Mouse (Mus musculus) forebrain, postnatal 0 days (tissue): ENCODE measurements around the gene Pcsk7. TPM values are rescaled to one million over a fixed set of nuclear protein-coding genes. Genes with fewer than 3 reads are reported as not detected.

Experiments used
- ATAC-seq: fragments of 200-750 bp; cut with Nextera tagmentation; 2 replicates; pipeline ENCODE4 v1.8.0; 2017; ENCODE audit warnings: mild to moderate bottlenecking, moderate library complexity
- DNase-seq: peaks from one replicate; pipeline ENCODE4 v3.0.0-alpha.2; 2015
- H3K27ac ChIP-seq: fragments of 300-500 bp; sonication (generic); 2 replicates; pipeline ENCODE4 v1.5.1; 2014; ENCODE audit warnings: low read depth, mild to moderate bottlenecking, antibody characterized with exemption, low read length, moderate library complexity, mixed read lengths
- H3K27me3 ChIP-seq: fragments of 300-500 bp; sonication (generic); 2 replicates; pipeline ENCODE4 v1.6.1; 2014; ENCODE audit warnings: mild to moderate bottlenecking, low read length, mixed read lengths; ENCODE audit not compliant: insufficient read depth
- H3K36me3 ChIP-seq: fragments of 300-500 bp; sonication (generic); 2 replicates; pipeline ENCODE4 v1.6.1; 2014; ENCODE audit warnings: mild to moderate bottlenecking, moderate library complexity; ENCODE audit not compliant: insufficient read depth
- H3K4me1 ChIP-seq: fragments of 300-500 bp; sonication (generic); 2 replicates; pipeline ENCODE4 v1.6.1; 2014; ENCODE audit warnings: antibody characterized with exemption; ENCODE audit not compliant: insufficient read depth
- H3K4me2 ChIP-seq: fragments of 300-500 bp; sonication (generic); 2 replicates; pipeline ENCODE4 v1.6.1; 2014; ENCODE audit warnings: low read depth, mild to moderate bottlenecking, moderate library complexity
- H3K4me3 ChIP-seq: fragments of 300-500 bp; sonication (generic); 2 replicates; pipeline ENCODE4 v1.5.1; 2014; ENCODE audit warnings: low read depth, low read length, mixed read lengths
- H3K9ac ChIP-seq: fragments of 300-500 bp; sonication (generic); 2 replicates; pipeline ENCODE4 v1.6.1; 2014; ENCODE audit warnings: mild to moderate bottlenecking
- H3K9me3 ChIP-seq: fragments of 300-500 bp; sonication (generic); 2 replicates; pipeline ENCODE4 v1.6.1; 2016; ENCODE audit warnings: low read length
- CTCF ChIP-seq: sonication (generic); IDR thresholded peaks from 2 replicates; pipeline ENCODE4 v1.5.1; 2016; ENCODE audit warnings: antibody characterized with exemption, control low read depth, low read depth
- WGBS: fragments of 180-500 bp; shearing (Covaris S2); extraction: QIAGEN DNeasy Blood & Tissue Kit; methylation state at CpG from one replicate; pipeline ENCODE4 v1.1.7; 2014; 5-methylcytosine and 5-hydroxymethylcytosine counted together
- polyA plus RNA-seq: library from polyadenylated mRNA; unstranded; fragments of >200 nt; fragmentation: Nextera tagmentation; extraction: Ambion mirVana; gene quantifications from 2 replicates; pipeline ENCODE4 v1.2.1, GENCODE M21; 2015
- total RNA-seq: library from RNA; depleted of rRNA; stranded (reverse); fragments of >200 nt; gene quantifications from 2 replicates; pipeline ENCODE4 v1.2.3, GENCODE M21; 2014

The Pcsk7 gene
- total and polyA plus RNA-seq, 2 experiments from 2014 or later, result 16.1 to 33.8 TPM

GRCm38 (mm10) chr9:45954294-45955106 is 48.2 kb downstream of the Pcsk7 start:
- Histone ChIP-seq H3K4me3 (peak overlapping the region; percentile 88), H3K4me2 (peak overlapping the region; percentile 95), H3K9ac (peak overlapping the region; percentile 83), H3K27ac (peak overlapping the region; percentile 85), H3K36me3 (peaks cover 24% of the 10 kb centered on the region), H3K9me3 (no peaks in the 10 kb centered on the region), H3K4me1 (peaks cover 16% of the 10 kb centered on the region), H3K27me3 (no peaks in the 10 kb centered on the region)
- peak; percentile 49 for DNase-seq
- 4% methylated on average over 56 of the region's 63 CpGs for WGBS
- no peak for TF ChIP-seq CTCF
- ATAC-seq, result peak; percentile 59

DNA sequence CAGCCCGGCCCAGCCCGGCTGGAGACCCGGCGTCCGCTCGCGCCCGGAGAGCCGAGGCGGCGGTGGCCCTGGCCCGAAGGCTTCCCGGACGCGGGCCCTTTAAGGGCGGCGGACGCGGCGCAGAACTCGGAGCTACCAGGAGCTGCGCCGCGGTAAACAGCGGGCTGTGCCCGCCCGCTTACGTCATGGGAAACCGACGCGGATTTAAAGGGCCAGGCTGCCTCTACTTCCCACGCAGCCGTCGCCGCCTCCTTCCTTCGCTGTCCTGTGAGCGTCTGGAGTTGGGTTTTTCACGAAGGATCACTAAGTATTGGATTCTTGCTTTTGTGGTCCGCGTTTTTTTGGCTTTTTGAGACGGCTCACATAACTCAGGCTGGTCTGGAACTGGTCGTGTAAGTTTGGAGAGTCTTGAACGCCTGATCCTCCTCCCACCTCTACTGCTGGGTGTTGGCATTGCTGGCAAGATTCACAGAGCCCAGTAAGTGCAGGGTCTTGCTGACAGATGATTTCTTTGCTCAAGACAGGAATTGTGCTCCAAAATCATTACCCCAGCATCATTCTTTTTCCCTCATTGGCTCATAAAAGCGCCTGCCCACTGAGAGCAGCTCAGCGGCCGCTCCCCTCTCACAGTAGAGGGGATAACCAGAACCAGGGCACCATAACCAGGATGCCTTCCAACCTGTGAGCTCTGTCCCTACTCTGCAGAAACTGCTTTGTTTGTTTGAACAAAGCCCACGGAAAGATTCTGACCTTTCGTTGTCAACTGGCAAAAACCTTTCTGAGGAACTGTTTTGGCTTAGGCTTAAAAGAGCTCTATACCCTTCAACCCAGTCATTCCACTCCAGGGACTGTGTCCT is 49.0 kb downstream of the Pcsk7 start, which contains the start of gene Sidt2:
Gene Sidt2, minus strand, starts transcription at position 152 of the 857 bp plus-strand sequence.
- no peaks in the 10 kb centered on the region for H3K27me3 ChIP-seq
- peak within 1 kb of the TSS; percentile 83 for H3K9ac ChIP-seq
- H3K4me2 ChIP-seq, result peak within 1 kb of the TSS; percentile 95
- H3K27ac ChIP-seq, result peak within 1 kb of the TSS; percentile 85
- under 1% methylated on average over 47 of the region's 48 CpGs for WGBS
- peak; percentile 98 for ATAC-seq
- TF ChIP-seq CTCF, result peak; percentile 23
- H3K9me3 ChIP-seq, result no peaks in the 10 kb centered on the region
- peaks cover 15% of the 10 kb centered on the region for H3K36me3 ChIP-seq
- peak within 1 kb of the TSS; percentile 88 for H3K4me3 ChIP-seq
- peak; percentile 92 for DNase-seq
- H3K4me1 ChIP-seq, result peaks cover 16% of the 10 kb centered on the region

DNA sequence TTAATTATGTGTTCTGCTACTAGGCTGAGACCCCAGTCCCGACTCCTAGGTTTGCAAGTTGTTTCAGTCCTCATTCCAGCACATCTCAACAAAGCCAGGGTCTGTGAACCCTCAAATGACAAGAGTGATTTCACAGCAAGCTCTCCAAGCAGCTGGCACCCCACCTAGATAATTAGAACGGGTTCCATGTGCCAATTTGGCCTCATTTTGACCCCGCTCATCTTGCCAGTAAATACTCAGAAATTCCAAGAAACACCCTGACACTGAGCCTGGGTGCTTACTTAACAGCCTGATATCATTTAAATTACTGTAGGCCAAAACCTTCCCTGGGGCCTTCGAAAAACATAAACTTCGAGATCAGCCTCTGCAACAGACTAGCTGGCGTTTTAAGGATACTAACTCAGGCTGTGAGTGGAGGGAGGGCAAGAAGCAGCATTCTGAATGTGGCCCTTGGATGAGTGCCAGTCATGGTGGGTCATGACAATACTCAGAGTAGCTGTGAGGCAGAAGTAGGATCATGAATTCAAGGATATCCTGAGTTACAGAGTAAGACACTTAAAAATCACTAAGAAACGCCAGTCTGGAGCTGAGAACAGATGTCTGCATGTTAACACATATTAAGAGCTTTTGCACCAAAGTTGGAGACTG is 51.9 kb downstream of the Pcsk7 start:
- no peaks in the 10 kb centered on the region for H3K27me3 ChIP-seq
- peak; percentile 20 for DNase-seq
- H3K27ac ChIP-seq, result 0 out of 2 replicates have a peak overlapping the region, but pooled peaks have one; percentile 10
- H3K4me2 ChIP-seq, result no peak overlapping the region
- WGBS, result 48% methylated on average over 7 of the region's 7 CpGs
- no peaks in the 10 kb centered on the region for H3K9me3 ChIP-seq
- no peak overlapping the region for H3K9ac ChIP-seq
- peaks cover 16% of the 10 kb centered on the region; the same call in 1 of the 2 replicates for H3K36me3 ChIP-seq
- no peak for TF ChIP-seq CTCF
- H3K4me1 ChIP-seq, result peaks cover 16% of the 10 kb centered on the region
- no peak for ATAC-seq
- no peak overlapping the region for H3K4me3 ChIP-seq

GRCm38 (mm10) chr9:45958851-45959250 is 52.6 kb downstream of the Pcsk7 start:
- no peak for DNase-seq
- TF ChIP-seq CTCF, result no peak

GRCm38 (mm10) chr9:45959661-45960060 is 53.4 kb downstream of the Pcsk7 start:
- no peak overlapping the region for H3K9ac ChIP-seq
- 81% methylated on average over 7 of the region's 7 CpGs for WGBS
- H3K27ac ChIP-seq, result no peak overlapping the region
- no peak overlapping the region for H3K4me2 ChIP-seq
- peaks cover 4% of the 10 kb centered on the region; the same call in 1 of the 2 replicates for H3K4me1 ChIP-seq
- DNase-seq, result no peak
- H3K27me3 ChIP-seq, result no peaks in the 10 kb centered on the region
- H3K4me3 ChIP-seq, result no peak overlapping the region
- no peak for ATAC-seq
- TF ChIP-seq CTCF, result no peak
- peaks cover 31% of the 10 kb centered on the region for H3K36me3 ChIP-seq
- no peaks in the 10 kb centered on the region for H3K9me3 ChIP-seq

More at GRCm38 (mm10) chr9:45958851-45959250, 52.6 kb downstream of the Pcsk7 start:
- H3K27me3 ChIP-seq, result no peaks in the 10 kb centered on the region
- H3K4me2 ChIP-seq, result no peak overlapping the region
- H3K4me3 ChIP-seq, result no peak overlapping the region
- H3K9me3 ChIP-seq, result no peaks in the 10 kb centered on the region
- peaks cover 9% of the 10 kb centered on the region for H3K4me1 ChIP-seq
- 23% methylated on average over 4 of the region's 4 CpGs for WGBS
- 0 out of 2 replicates have a peak overlapping the region, but pooled peaks have one; percentile 10 for H3K27ac ChIP-seq
- peaks cover 23% of the 10 kb centered on the region for H3K36me3 ChIP-seq
- no peak for ATAC-seq
- no peak overlapping the region for H3K9ac ChIP-seq

DNA sequence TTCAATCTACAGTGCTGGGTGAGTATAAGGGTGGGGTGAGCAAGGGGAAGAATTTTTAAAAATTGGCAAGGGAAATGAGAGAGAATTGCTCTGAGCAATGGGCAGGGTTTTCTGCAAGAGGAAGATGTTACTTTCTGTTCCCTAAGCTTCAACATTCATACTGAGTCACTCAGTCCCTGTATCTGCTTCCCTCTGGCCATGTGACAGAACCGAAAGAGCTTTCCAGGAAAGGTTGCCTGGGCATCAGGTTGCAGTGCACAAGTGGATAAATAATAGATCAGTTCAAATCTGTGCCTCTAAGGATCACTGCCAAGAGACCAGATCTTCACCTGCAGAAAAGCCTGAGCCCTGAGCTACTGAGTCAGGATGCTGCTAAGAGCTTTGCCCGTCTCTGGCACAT is 55.6 kb downstream of the Pcsk7 start:
- Histone ChIP-seq H3K4me2 (no peak overlapping the region), H3K36me3 (peaks cover 44% of the 10 kb centered on the region), H3K4me1 (no peaks in the 10 kb centered on the region), H3K27ac (no peak overlapping the region), H3K4me3 (no peak overlapping the region), H3K9me3 (no peaks in the 10 kb centered on the region), H3K9ac (no peak overlapping the region), H3K27me3 (no peaks in the 10 kb centered on the region)
- DNase-seq, result no peak
- TF ChIP-seq CTCF, result no peak
- no peak for ATAC-seq
- 79% methylated on average over 2 of the region's 2 CpGs for WGBS
